Mouse (Mus musculus) cerebellum, adult 2 months (tissue): ENCODE results near the gene Ube4b. TPM values are rescaled to one million over a fixed set of nuclear protein-coding genes. Genes with fewer than 3 reads are reported as not detected.

Source experiments
- DNase-seq, 2 experiments: peaks; one replicate each; pipeline ENCODE4 v3.0.0; 2021
- H3K27ac ChIP-seq: fragments of 200-500 bp; 2 replicates; pipeline ENCODE4 v1.5.1; 2012; ENCODE audit warnings: low read length, control low read depth, inconsistent platforms; ENCODE audit not compliant: insufficient read depth
- H3K27me3 ChIP-seq: fragments of 200-500 bp; 2 replicates; pipeline ENCODE4 v1.6.1; 2012; ENCODE audit warnings: inconsistent platforms, mild to moderate bottlenecking, low read length, moderate library complexity; ENCODE audit not compliant: control insufficient read depth, insufficient read depth
- H3K4me1 ChIP-seq: fragments of 200-500 bp; 2 replicates; pipeline ENCODE4 v1.6.1; 2011; ENCODE audit warnings: low read length; ENCODE audit not compliant: control insufficient read depth, insufficient read depth
- H3K4me3 ChIP-seq: fragments of 200-500 bp; replicated peaks from 2 replicates; pipeline ENCODE3; 2011; ENCODE audit warnings: mild to moderate bottlenecking, low read depth, low read length, control low read depth; ENCODE audit not compliant: insufficient read depth
- CTCF ChIP-seq: fragments of 200-500 bp; IDR thresholded peaks from 2 replicates; pipeline ENCODE4 v1.5.1; 2011; ENCODE audit warnings: low read depth, mild to moderate bottlenecking, control low read depth, low read length, moderate library complexity, borderline replicate concordance; ENCODE audit not compliant: insufficient read depth
- POLR2A ChIP-seq: fragments of 200-500 bp; IDR thresholded peaks from 2 replicates; pipeline ENCODE4 v1.6.1; 2011; ENCODE audit warnings: low read length, control low read depth, borderline replicate concordance; ENCODE audit not compliant: insufficient read depth
- WGBS: fragments of 180-500 bp; shearing (Covaris S2); methylation state at CpG from one replicate; pipeline ENCODE4 v1.1.7; 2018; 5-methylcytosine and 5-hydroxymethylcytosine counted together
- polyA plus RNA-seq: library from polyadenylated mRNA; depleted of rRNA; stranded (reverse); fragments of >200 nt; gene quantifications from 2 replicates; pipeline ENCODE4 v1.2.3, GENCODE M21; 2012

The Ube4b gene
- polyA plus RNA-seq, 1 experiment, result 132 TPM

DNA sequence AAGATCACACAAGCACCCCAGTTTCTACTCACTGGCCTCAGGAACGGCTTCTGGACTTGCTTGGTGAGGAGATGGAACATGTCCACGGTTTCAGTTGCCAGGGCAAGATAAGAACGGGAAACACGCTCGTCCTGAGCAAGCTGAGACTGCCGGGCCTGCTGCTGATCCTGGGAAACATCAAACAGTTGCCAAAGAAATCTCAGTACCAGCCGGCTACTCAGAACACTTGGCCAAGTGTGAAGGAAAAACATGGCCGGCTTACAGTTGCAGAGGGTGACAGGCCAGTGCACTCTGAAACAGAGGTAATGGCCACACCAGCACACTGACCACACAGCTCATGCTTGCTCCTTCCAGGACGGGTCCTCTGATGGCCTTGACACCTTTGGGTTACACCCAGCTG, 89.2 kb downstream of the Ube4b start:
- Histone ChIP-seq H3K4me3 (no peak overlapping the region), H3K4me1 (peaks cover 9% of the 10 kb centered on the region), H3K27ac (peak overlapping the region; percentile 29; the same call in 1 of the 2 replicates), H3K27me3 (no peaks in the 10 kb centered on the region)
- WGBS, result 3% methylated on average over 9 of the region's 9 CpGs
- no peak for TF ChIP-seq CTCF
- no peak for TF ChIP-seq POLR2A
- peak; percentile 49 to 70 for DNase-seq

DNA sequence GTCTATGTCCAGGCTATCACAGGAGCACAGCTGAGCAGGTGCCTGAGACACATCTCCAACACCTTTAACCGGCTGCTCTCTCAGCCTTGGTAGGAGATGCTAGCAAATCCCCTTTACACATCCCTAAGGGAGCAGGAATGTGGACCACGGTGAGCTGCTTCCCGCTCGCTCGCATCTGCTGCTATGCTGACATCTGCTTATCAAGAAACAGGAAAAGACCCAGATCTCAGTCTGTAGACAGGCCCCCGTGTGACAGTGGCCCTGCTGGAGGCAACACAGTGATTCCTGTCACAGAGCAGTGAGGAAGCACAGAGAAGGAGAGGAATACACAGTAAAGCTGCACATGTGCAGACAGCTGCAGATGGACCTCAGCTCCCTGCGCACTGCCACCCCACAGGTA, 90.2 kb downstream of the Ube4b start:
- H3K27me3 ChIP-seq, result no peaks in the 10 kb centered on the region
- peaks cover 9% of the 10 kb centered on the region for H3K4me1 ChIP-seq
- WGBS, result 85% methylated on average over 7 of the region's 7 CpGs
- no peak overlapping the region for H3K4me3 ChIP-seq
- H3K27ac ChIP-seq, result no peak overlapping the region
- DNase-seq, result no peak
- TF ChIP-seq CTCF (no peak), POLR2A (no peak)

DNA sequence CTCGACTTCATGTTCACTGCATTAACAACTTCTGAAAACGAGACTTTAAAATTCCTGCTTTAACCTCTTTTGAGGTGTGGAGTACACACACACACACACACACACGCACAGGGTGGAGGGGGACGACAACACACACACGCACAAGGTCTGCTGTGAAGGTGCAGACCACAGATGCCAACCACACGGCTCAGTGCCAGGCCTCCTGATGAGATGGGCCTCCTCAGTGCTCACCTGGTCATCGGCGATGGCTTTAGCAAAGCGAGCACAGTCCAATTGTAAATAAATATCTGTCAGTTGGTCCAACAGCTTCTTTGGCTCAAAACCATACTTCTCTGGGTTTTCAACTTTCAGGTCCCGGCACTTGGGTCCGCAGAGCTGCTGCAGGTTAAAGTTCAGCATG, 91.7 kb downstream of the Ube4b start:
- Histone ChIP-seq H3K4me3 (no peak overlapping the region), H3K27me3 (no peaks in the 10 kb centered on the region), H3K4me1 (peaks cover 9% of the 10 kb centered on the region), H3K27ac (no peak overlapping the region)
- TF ChIP-seq CTCF (no peak), POLR2A (no peak)
- 38% methylated on average over 11 of the region's 11 CpGs for WGBS
- DNase-seq, result peak; percentile 77 to 82

DNA sequence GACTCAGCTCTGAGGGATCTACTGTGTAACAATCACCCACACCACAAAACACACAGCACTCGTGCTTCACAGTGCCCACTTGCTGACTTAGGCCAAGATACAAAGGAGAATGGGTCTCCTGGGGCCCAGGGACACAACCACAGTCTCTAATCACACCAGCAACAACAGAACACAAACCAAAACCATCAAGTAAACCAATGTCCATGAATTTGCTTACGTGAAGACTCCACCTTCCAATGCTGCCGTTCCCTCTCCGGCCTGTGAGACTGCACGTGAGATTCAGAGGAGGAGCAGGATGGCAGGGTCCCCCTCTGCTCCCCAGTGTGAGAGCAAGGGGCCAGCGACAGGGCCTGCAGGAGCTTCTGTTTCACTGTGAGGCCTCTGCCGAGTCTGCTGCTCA, 93.8 kb downstream of the Ube4b start:
- no peak for TF ChIP-seq CTCF
- no peak for TF ChIP-seq POLR2A
- no peak overlapping the region for H3K4me3 ChIP-seq
- no peaks in the 10 kb centered on the region for H3K27me3 ChIP-seq
- peaks cover 9% of the 10 kb centered on the region for H3K4me1 ChIP-seq
- WGBS, result 62% methylated on average over 7 of the region's 7 CpGs
- H3K27ac ChIP-seq, result peak overlapping the region; percentile 27; the same call in 1 of the 2 replicates
- no peak for DNase-seq

DNA sequence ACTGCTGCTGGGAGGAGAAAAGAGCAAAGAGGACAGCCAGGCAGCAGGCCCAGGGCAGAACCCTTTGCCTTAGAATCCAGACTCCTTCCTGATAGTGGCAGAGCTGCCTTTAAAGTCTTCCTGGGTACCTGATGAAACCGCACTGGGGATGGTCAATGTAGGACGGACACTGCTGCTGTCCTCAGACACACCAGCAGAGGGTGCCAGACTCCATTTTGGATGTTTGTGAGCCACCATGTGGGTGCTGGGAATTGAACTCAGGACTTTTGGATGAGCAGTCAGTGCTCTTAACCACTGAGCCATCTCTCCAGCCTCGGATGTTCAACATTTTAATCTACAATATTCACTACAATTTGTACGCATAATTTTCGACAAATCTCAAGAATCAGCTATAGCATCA, 96.1 kb downstream of the Ube4b start:
- no peak for DNase-seq
- 97% methylated on average over 5 of the region's 5 CpGs for WGBS
- Histone ChIP-seq H3K4me3 (no peak overlapping the region), H3K27ac (no peak overlapping the region), H3K27me3 (no peaks in the 10 kb centered on the region), H3K4me1 (peaks cover 3% of the 10 kb centered on the region)
- no peak for TF ChIP-seq POLR2A
- 0 out of 2 replicates have a peak, but pooled peaks have one; percentile 11 for TF ChIP-seq CTCF

DNA sequence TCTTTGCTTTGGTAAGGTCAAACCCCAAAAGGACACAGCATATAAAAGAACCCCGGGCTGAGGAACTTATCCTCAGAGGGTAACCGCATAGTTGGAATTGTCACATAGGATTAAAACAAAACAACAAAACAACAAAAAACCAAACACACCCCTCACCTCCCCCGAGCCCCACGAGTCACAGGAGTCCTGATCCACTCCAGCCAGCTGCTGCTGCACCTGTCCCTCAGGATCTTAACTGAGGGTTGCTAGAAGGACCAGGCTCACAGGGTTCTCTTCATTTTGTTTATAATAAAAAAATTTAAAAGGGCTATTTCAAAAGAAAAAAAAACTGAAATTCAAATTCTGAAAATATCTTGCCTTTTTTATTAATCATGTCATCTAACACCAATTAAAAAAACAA, 97.8 kb downstream of the Ube4b start:
- no peak for DNase-seq
- no peak overlapping the region for H3K27ac ChIP-seq
- no peak for TF ChIP-seq CTCF
- no peak for TF ChIP-seq POLR2A
- 74% methylated on average over 4 of the region's 4 CpGs for WGBS
- H3K4me3 ChIP-seq, result no peak overlapping the region
- peaks cover 2% of the 10 kb centered on the region for H3K4me1 ChIP-seq
- no peaks in the 10 kb centered on the region for H3K27me3 ChIP-seq

DNA sequence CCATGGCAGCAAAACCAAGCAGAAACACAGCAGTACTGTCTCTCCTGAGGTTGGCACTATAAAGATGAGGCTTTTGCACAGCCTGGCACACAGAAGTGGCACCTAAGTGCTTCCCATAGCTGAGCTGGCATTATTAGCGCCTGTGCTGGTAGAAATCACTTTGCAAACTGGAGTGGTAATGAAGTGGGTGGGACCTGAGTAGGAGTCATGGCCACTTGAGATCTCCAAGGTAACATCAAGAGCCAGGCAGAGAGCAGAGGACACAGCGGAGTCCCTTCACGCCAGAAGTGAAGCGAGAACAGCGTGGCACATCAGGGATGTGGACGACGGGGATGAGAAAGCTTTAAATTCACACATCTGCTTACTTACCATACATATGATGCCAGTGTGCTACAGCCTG, 99.3 kb downstream of the Ube4b start:
- H3K27me3 ChIP-seq, result no peaks in the 10 kb centered on the region
- no peak for TF ChIP-seq POLR2A
- no peak for TF ChIP-seq CTCF
- 87% methylated on average over 7 of the region's 7 CpGs for WGBS
- H3K4me3 ChIP-seq, result no peak overlapping the region
- DNase-seq, result no peak
- H3K4me1 ChIP-seq, result peaks cover 5% of the 10 kb centered on the region; the same call in 1 of the 2 replicates
- no peak overlapping the region for H3K27ac ChIP-seq

DNA sequence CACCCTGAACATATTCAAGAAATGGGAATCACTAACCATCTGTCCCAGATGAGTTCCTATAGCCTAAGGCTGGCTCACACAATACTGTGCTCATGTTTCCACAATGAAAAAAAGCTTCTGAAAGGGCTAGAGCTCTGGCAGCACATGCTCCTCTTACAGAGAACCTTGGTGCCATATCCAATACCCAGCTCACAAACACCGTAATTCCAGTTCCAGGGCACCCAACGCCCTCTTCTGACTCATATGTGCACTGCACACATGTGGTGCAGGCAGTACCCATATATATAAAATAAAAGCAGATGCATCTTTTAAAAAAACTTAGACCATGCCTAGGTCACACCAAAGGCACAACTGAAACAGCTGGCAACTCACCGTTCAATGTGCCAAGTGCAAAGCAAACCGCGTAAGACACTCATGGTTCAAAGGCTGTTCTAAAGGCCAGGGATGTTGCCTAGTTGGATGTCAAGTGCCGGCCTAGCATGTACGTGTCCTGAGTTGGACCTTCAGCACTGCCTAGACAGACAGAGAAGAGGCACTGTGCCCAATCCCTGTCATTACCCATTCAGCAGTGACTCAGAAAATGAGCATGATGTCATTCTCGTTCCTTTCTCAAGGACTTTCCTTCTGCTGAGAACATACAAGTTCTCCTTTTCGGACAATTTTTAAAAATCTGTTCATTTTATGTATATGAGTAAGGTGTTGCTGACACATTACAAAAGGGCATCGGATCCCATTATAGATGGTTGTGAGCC, 101.0 kb downstream of the Ube4b start:
- Histone ChIP-seq H3K27me3 (no peaks in the 10 kb centered on the region), H3K4me3 (no peak overlapping the region), H3K27ac (no peak overlapping the region), H3K4me1 (peaks cover 5% of the 10 kb centered on the region; the same call in 1 of the 2 replicates)
- DNase-seq, result no peak
- TF ChIP-seq CTCF (0 out of 2 replicates have a peak, but pooled peaks have one; percentile 20), POLR2A (no peak)
- WGBS, result 75% methylated on average over 10 of the region's 10 CpGs
